Mouse (Mus musculus): ENCODE results near the gene Dmac1. TPM values are rescaled to one million over a fixed set of nuclear protein-coding genes. Genes with fewer than 3 reads are reported as not detected.

Dmac1 gene
- polyA plus RNA-seq (2012; ENCODE audit: insufficient read depth, insufficient read length, missing spikeins): 93.6 and 114 TPM in 2 replicates

GRCm38 (mm10) chr4:75278197-75279175 is at the start of gene Dmac1:
Gene Dmac1 (minus strand): TSS chr4:75278305.
- Histone ChIP-seq H3K4me1 (ENCODE audit: control insufficient read depth, insufficient read depth, low read length) (peaks cover 2% of the 10 kb centered on the region; the same call in 1 of the 2 replicates), H3K4me3 (ENCODE audit: insufficient read depth, low read length) (peak within 1 kb of the TSS; percentile 60), H3K27ac (ENCODE audit: insufficient read depth, low read depth, low read length) (peak within 1 kb of the TSS; percentile 21; the same call in 1 of the 2 replicates)
- TF ChIP-seq CTCF (IDR thresholded peaks at IDR 0.05; ENCODE audit: low read depth, low read length) (no peak), POLR2A (IDR thresholded peaks at IDR 0.05; ENCODE audit: borderline replicate concordance, low read depth, low read length) (no peak)

GRCm38 (mm10) chr4:75315431-75315830 is 37.3 kb upstream of the Dmac1 start:
- TF ChIP-seq POLR2A (IDR thresholded peaks at IDR 0.05; ENCODE audit: borderline replicate concordance, low read depth, low read length) (no peak), CTCF (IDR thresholded peaks at IDR 0.05; ENCODE audit: low read depth, low read length) (no peak)

DNA sequence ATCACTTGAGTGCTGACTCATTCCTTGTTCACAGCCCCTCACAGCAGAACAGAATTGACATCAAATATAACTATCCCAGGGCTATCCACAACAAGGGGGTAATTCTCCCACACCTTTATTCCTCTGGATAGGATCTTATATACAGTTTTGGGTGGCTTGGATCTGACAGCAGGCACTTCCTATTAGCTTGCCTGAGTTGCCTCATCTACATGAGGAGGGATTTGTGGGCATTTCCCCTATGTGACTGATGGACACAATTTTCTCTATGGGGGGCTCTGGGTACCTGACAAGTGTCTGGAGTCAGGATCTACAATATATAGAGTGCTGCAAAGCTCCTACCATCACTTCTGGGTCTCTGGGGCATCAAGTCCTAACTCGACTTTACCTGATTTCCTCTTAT is 36.9 kb upstream of the Dmac1 start:
- Histone ChIP-seq H3K4me3 (ENCODE audit: insufficient read depth, low read length) (no peak overlapping the region), H3K4me1 (ENCODE audit: control insufficient read depth, insufficient read depth, low read length) (peaks cover 12% of the 10 kb centered on the region), H3K27ac (ENCODE audit: insufficient read depth, low read depth, low read length) (peak overlapping the region; percentile 90)
- no peak for TF ChIP-seq CTCF (IDR thresholded peaks at IDR 0.05; ENCODE audit: low read depth, low read length)
- TF ChIP-seq POLR2A (IDR thresholded peaks at IDR 0.05; ENCODE audit: borderline replicate concordance, low read depth, low read length): no peak

More at GRCm38 (mm10) chr4:75315431-75315830, 37.3 kb upstream of the Dmac1 start:
- Histone ChIP-seq H3K4me3 (ENCODE audit: insufficient read depth, low read length) (no peak overlapping the region), H3K4me1 (ENCODE audit: control insufficient read depth, insufficient read depth, low read length) (peaks cover 12% of the 10 kb centered on the region), H3K27ac (ENCODE audit: insufficient read depth, low read depth, low read length) (peak overlapping the region; percentile 90)

- Histone ChIP-seq H3K4me1 (ENCODE audit: control insufficient read depth, insufficient read depth, low read length) (peaks cover 6% of the 10 kb centered on the region), H3K4me3 (ENCODE audit: insufficient read depth, low read length) (no peak overlapping the region), H3K27ac (ENCODE audit: insufficient read depth, low read depth, low read length) (no peak overlapping the region)
- TF ChIP-seq POLR2A (IDR thresholded peaks at IDR 0.05; ENCODE audit: borderline replicate concordance, low read depth, low read length) (no peak), CTCF (IDR thresholded peaks at IDR 0.05; ENCODE audit: low read depth, low read length) (no peak)
Observed at GRCm38 (mm10) chr4:75311918-75312317, 33.8 kb upstream of the Dmac1 start.

- Histone ChIP-seq H3K4me1 (ENCODE audit: control insufficient read depth, insufficient read depth, low read length) (peaks cover 6% of the 10 kb centered on the region), H3K27ac (ENCODE audit: insufficient read depth, low read depth, low read length) (no peak overlapping the region), H3K4me3 (ENCODE audit: insufficient read depth, low read length) (no peak overlapping the region)
- TF ChIP-seq POLR2A (IDR thresholded peaks at IDR 0.05; ENCODE audit: borderline replicate concordance, low read depth, low read length) (no peak), CTCF (IDR thresholded peaks at IDR 0.05; ENCODE audit: low read depth, low read length) (no peak)
Observed at GRCm38 (mm10) chr4:75311305-75311704, 33.2 kb upstream of the Dmac1 start.

DNA sequence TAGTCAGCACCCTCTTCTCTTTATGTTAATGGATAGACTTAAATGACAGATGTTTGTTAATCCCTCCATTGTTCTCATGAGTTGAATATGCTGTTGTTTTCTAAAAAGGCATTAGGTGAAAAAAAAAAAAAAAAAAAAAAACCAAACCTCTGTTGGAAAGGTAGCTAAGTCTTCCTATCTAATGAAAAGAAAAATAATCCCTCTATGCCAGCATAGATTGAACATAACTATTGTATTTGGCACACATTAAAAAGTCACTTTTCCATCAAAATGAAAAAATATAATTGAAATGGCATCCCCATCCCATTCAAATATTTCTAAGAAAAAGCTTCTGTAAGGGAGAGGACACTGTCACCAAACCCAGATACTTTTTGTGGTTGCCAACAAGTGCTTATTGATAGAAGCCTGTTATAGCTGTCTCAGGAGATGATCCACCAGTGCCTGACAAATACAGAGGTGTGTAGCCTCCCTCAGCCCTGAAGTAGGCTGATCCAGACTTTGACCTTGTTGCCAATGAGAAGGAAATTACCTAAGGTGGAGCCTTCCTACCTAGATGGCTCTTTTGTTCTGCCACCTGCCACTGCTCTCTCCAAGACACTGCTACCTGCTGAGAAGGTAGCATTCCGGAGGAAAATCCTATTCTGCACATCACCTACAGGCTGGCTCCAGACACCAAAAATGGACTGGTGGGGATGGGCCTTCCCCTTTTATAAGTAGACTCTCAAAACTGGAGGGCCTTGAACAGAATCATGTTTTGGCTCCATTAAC is 22.3 kb upstream of the Dmac1 start:
- Histone ChIP-seq H3K4me1 (ENCODE audit: control insufficient read depth, insufficient read depth, low read length) (no peaks in the 10 kb centered on the region), H3K4me3 (ENCODE audit: insufficient read depth, low read length) (no peak overlapping the region), H3K27ac (ENCODE audit: insufficient read depth, low read depth, low read length) (no peak overlapping the region)
- TF ChIP-seq POLR2A (IDR thresholded peaks at IDR 0.05; ENCODE audit: borderline replicate concordance, low read depth, low read length) (no peak), CTCF (IDR thresholded peaks at IDR 0.05; ENCODE audit: low read depth, low read length) (no peak)

GRCm38 (mm10) chr4:75292315-75292714 is 14.2 kb upstream of the Dmac1 start:
- TF ChIP-seq CTCF (IDR thresholded peaks at IDR 0.05; ENCODE audit: low read depth, low read length): no peak
- TF ChIP-seq POLR2A (IDR thresholded peaks at IDR 0.05; ENCODE audit: borderline replicate concordance, low read depth, low read length): no peak
- Histone ChIP-seq H3K4me3 (ENCODE audit: insufficient read depth, low read length) (no peak overlapping the region), H3K27ac (ENCODE audit: insufficient read depth, low read depth, low read length) (no peak overlapping the region), H3K4me1 (ENCODE audit: control insufficient read depth, insufficient read depth, low read length) (no peaks in the 10 kb centered on the region)

DNA sequence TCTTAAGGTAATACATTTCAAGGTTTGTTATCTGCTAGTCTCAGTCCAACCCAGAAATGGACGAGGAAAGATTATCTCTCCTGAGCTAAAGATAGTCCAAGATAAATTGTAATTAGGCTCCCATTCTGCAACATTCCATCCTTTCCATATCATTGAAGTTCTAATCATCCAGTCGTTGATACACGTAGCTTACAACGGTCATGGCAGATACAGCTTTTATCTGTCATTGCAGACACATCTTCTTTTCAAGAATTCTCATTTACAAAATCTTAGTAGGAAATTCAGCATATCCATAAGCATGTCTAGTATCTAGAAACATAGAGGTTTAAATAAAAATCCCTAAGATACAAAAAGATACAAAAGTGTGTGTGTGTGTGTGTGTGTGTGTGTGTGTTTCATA is 13.0 kb upstream of the Dmac1 start:
- no peak overlapping the region for H3K27ac ChIP-seq (ENCODE audit: insufficient read depth, low read depth, low read length)
- TF ChIP-seq POLR2A (IDR thresholded peaks at IDR 0.05; ENCODE audit: borderline replicate concordance, low read depth, low read length) (no peak), CTCF (IDR thresholded peaks at IDR 0.05; ENCODE audit: low read depth, low read length) (no peak)
- H3K4me3 ChIP-seq (ENCODE audit: insufficient read depth, low read length): no peak overlapping the region
- no peaks in the 10 kb centered on the region for H3K4me1 ChIP-seq (ENCODE audit: control insufficient read depth, insufficient read depth, low read length)

DNA sequence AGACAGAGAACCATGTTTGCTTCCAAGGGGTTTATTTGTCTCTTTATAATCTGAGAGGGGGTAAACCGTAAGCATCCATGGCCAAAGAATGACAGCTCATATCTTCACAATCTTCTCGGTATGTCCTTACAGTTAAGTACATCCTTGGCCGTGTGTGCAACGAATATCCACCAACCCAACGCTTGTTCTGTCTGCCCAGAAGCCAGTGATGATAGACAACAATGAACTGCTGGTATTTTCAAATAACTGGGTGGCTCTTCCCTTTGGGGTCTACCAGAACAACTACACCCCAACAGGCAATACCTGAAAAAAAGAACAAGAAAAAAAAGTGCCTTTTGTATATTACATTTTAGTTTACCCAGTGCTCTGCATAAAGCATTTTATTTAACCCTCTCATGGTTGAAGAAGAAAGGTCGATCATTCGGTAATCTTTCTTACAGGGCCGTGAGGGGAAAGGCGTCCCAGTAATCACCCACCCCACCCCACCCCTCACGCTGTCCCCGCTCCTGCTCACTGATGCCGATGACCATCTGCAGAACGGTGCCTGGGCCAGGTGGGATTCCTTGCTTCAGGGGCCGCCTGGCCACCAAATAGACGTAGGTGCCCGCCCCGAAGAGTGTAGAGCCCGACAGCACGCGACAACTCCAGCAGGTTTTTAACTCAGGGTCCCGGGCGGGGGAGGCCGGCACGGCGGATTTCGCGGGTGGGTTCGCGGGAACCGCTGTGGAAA is 473 bp downstream of the Dmac1 start:
- H3K4me1 ChIP-seq (ENCODE audit: control insufficient read depth, insufficient read depth, low read length): peaks cover 2% of the 10 kb centered on the region; the same call in 1 of the 2 replicates
- no peak for TF ChIP-seq CTCF (IDR thresholded peaks at IDR 0.05; ENCODE audit: low read depth, low read length)
- no peak for TF ChIP-seq POLR2A (IDR thresholded peaks at IDR 0.05; ENCODE audit: borderline replicate concordance, low read depth, low read length)
- peak overlapping the region; percentile 60 for H3K4me3 ChIP-seq (ENCODE audit: insufficient read depth, low read length)
- peak overlapping the region; percentile 21; the same call in 1 of the 2 replicates for H3K27ac ChIP-seq (ENCODE audit: insufficient read depth, low read depth, low read length)

All from bone marrow macrophage, adult 2 months (primary cell).